Mouse (Mus musculus): Measurements from ENCODE around the gene Tyro3. TPM values are rescaled to one million over a fixed set of nuclear protein-coding genes. Genes with fewer than 3 reads are reported as not detected.

Tyro3 gene
- 27.1 and 27.8 TPM in 2 replicates for polyA plus RNA-seq (2016; fragmentation: Nextera tagmentation; extraction: Ambion mirVana)

- H3K27ac ChIP-seq: no peak within 1 kb of the TSS
- H3K4me3 ChIP-seq: no peak within 1 kb of the TSS
- H3K36me3 ChIP-seq: no peaks in the 10 kb centered on the region
- 72% methylated on average over 5 of the region's 5 CpGs for WGBS
- no peaks in the 10 kb centered on the region for H3K9me3 ChIP-seq (replicated peaks)
- peaks cover 27% of the 10 kb centered on the region for H3K27me3 ChIP-seq
- H3K4me2 ChIP-seq (replicated peaks): no peak within 1 kb of the TSS
- H3K9ac ChIP-seq: no peak within 1 kb of the TSS
- ATAC-seq (ENCODE audit: low FRiP score): no peak
- H3K4me1 ChIP-seq: peaks cover 19% of the 10 kb centered on the region
Observed at GRCm38 (mm10) chr2:119797279-119797783, at the start of gene Tyro3. TSS of gene Tyro3 (plus strand) at chr2:119797733.

DNA sequence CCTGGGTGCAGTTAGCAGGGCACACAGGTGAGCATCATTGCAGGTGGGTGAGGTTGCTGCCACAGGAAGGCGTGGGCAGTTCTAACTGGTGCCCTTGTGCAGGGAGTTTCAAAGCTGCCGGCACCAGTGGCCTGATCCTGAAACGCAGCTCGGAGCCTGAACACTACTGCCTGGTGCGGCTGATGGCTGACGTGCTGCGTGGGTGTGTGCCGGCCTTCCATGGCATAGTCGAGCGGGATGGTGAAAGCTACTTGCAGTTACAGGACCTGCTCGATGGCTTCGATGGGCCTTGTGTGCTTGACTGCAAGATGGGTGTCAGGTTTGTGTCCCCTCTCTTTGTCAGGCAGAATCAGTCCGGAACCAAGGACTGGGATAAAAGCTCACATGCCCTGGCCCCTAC is 48.3 kb upstream of the Tyro3 start:
- H3K27ac ChIP-seq: no peak overlapping the region
- 80% methylated on average over 13 of the region's 13 CpGs for WGBS
- no peaks in the 10 kb centered on the region for H3K36me3 ChIP-seq
- H3K4me1 ChIP-seq: peaks cover 6% of the 10 kb centered on the region
- H3K4me2 ChIP-seq (replicated peaks): no peak overlapping the region
- no peak overlapping the region for H3K4me3 ChIP-seq
- no peak overlapping the region for H3K9ac ChIP-seq
- no peak for ATAC-seq (ENCODE audit: low FRiP score)
- H3K27me3 ChIP-seq: peaks cover 69% of the 10 kb centered on the region
- H3K9me3 ChIP-seq (replicated peaks): no peaks in the 10 kb centered on the region

GRCm38 (mm10) chr2:119757601-119758100 is 39.9 kb upstream of the Tyro3 start:
- ATAC-seq (ENCODE audit: low FRiP score): peak; percentile 47
- Histone ChIP-seq H3K4me1 (peaks cover 16% of the 10 kb centered on the region), H3K27ac (no peak overlapping the region), H3K4me2 (replicated peaks) (peak overlapping the region; percentile 90), H3K4me3 (peak overlapping the region; percentile 49), H3K9me3 (replicated peaks) (no peaks in the 10 kb centered on the region), H3K9ac (peak overlapping the region; percentile 59), H3K36me3 (no peaks in the 10 kb centered on the region), H3K27me3 (peaks cover 91% of the 10 kb centered on the region)
- 2% methylated on average over 31 of the region's 31 CpGs for WGBS

DNA sequence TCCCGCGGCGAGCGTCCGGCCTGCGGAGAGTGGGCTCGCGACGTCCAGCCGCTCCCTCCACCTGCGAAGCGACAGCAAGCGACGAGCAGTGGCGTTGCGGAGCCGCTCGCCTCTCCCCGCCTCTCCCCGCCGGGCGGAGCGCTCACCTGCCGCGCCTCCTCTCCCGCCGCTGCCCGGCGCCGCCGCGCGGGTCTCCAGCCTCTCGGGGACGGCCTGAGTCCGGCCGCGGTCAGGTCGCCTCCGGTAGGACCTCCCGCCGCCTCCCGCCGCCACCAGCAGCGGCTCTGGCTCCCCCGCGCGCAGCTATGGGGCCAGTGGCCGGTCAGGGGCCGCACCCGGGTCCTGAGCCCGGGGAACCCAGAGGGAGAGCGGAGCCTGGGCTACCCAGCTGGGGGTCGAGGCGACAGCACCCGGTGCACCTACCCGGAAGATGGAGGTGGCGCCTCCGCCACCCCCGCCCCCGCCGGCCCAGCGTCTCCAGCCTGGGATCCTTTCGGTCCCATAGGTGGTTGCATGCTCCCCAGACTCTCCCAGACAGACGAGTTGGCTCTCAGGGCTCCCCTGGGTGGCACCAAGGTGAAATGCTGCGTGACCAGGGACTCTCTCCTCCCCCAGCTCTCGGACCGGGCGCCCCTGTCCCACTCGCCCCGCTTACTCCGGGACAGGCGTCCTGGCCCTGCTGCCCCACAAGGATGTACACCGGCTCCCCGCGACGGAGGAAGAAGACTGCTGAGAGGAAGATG is 39.3 kb upstream of the Tyro3 start:
- H3K9me3 ChIP-seq (replicated peaks): no peaks in the 10 kb centered on the region
- WGBS: 2% methylated on average over 47 of the region's 77 CpGs
- peaks cover 87% of the 10 kb centered on the region for H3K27me3 ChIP-seq
- 0 out of 2 replicates have a peak, but pooled peaks cover 3% of the 10 kb centered on the region for H3K36me3 ChIP-seq
- peak overlapping the region; percentile 90 for H3K4me2 ChIP-seq (replicated peaks)
- H3K9ac ChIP-seq: peak overlapping the region; percentile 59
- H3K4me1 ChIP-seq: peaks cover 16% of the 10 kb centered on the region
- H3K27ac ChIP-seq: no peak overlapping the region
- peak; percentile 64 for ATAC-seq (ENCODE audit: low FRiP score)
- peak overlapping the region; percentile 49 for H3K4me3 ChIP-seq

GRCm38 (mm10) chr2:119758844-119759835 is 38.4 kb upstream of the Tyro3 start:
- Histone ChIP-seq H3K27me3 (peaks cover 79% of the 10 kb centered on the region), H3K27ac (no peak overlapping the region), H3K4me3 (peak overlapping the region; percentile 49), H3K9ac (peak overlapping the region; percentile 59; the same call in 1 of the 2 replicates), H3K9me3 (replicated peaks) (no peaks in the 10 kb centered on the region), H3K4me1 (peaks cover 16% of the 10 kb centered on the region), H3K36me3 (peaks cover 11% of the 10 kb centered on the region), H3K4me2 (replicated peaks) (peak overlapping the region; percentile 90)
- 6% methylated on average over 44 of the region's 44 CpGs for WGBS
- peak; percentile 33; the same call in 1 of the 2 replicates for ATAC-seq (ENCODE audit: low FRiP score)

- peaks cover 69% of the 10 kb centered on the region for H3K27me3 ChIP-seq
- no peaks in the 10 kb centered on the region for H3K9me3 ChIP-seq (replicated peaks)
- no peak within 1 kb of the TSS for H3K27ac ChIP-seq
- peaks cover 16% of the 10 kb centered on the region for H3K4me1 ChIP-seq
- H3K4me3 ChIP-seq: no peak within 1 kb of the TSS
- ATAC-seq (ENCODE audit: low FRiP score): no peak
- peak within 1 kb of the TSS; percentile 90; the same call in 1 of the 2 replicates for H3K4me2 ChIP-seq (replicated peaks)
- no peak within 1 kb of the TSS for H3K9ac ChIP-seq
- peaks cover 19% of the 10 kb centered on the region for H3K36me3 ChIP-seq
- WGBS: 16% methylated on average over 9 of the region's 9 CpGs
Observed at GRCm38 (mm10) chr2:119760251-119760650, 37.3 kb upstream of the Tyro3 start, which contains the start of gene Ltk. TSS of gene Ltk (minus strand) at chr2:119760431.

DNA sequence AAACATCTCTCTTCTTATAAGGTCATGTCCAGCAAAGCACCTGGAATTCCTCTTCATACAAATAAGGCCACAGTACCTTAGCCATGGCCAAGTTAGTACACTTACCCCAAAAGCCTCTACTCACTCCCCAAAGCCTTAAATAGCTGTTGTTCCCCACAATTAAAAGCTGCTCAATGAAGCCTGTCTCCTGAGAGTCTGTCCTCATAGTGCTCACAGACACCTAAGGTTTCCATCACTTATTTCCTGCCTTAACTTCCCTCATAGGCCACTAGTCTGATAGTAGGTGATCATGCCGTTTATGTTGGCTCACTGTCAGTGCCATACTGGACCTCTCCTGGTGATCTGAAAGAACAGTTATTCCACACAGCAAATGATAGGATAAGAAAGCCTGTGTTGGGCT is 35.3 kb upstream of the Tyro3 start:
- peaks cover 30% of the 10 kb centered on the region for H3K36me3 ChIP-seq
- WGBS: 75% methylated on average over 1 of the region's 1 CpGs
- ATAC-seq (ENCODE audit: low FRiP score): no peak
- H3K4me2 ChIP-seq (replicated peaks): no peak overlapping the region
- peaks cover 16% of the 10 kb centered on the region for H3K4me1 ChIP-seq
- no peak overlapping the region for H3K9ac ChIP-seq
- no peak overlapping the region for H3K27ac ChIP-seq
- H3K4me3 ChIP-seq: no peak overlapping the region
- H3K9me3 ChIP-seq (replicated peaks): no peaks in the 10 kb centered on the region
- peaks cover 52% of the 10 kb centered on the region for H3K27me3 ChIP-seq

DNA sequence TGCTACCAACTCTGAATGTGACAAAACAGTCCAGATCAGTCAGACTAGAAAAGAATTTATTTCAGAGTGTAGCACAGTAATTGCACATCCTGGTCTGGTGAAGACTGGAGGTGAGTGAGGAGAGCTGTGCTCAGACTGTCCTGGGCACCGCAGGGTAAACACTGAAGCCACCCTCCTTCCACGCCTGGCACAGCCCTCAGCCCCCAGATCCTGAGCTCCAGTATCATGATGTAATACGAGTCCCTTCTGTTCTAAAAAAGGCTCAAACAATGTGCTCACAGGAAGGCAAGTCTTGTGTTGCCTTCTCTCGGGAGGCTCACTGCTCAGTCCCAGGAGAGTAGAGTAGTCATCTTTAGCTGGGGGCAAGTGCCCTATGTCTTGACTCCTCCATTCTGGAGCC is 33.6 kb upstream of the Tyro3 start:
- no peak overlapping the region for H3K4me3 ChIP-seq
- no peak overlapping the region for H3K4me2 ChIP-seq (replicated peaks)
- no peak overlapping the region for H3K27ac ChIP-seq
- no peaks in the 10 kb centered on the region; the same call in 1 of the 2 replicates for H3K4me1 ChIP-seq
- WGBS: 84% methylated on average over 4 of the region's 4 CpGs
- ATAC-seq (ENCODE audit: low FRiP score): no peak
- no peak overlapping the region for H3K9ac ChIP-seq
- peaks cover 41% of the 10 kb centered on the region for H3K36me3 ChIP-seq
- no peaks in the 10 kb centered on the region for H3K9me3 ChIP-seq (replicated peaks)
- H3K27me3 ChIP-seq: peaks cover 35% of the 10 kb centered on the region

- Histone ChIP-seq H3K4me2 (replicated peaks) (no peak overlapping the region), H3K27ac (no peak overlapping the region), H3K36me3 (peaks cover 74% of the 10 kb centered on the region), H3K9ac (no peak overlapping the region), H3K27me3 (peaks cover 5% of the 10 kb centered on the region), H3K4me1 (no peaks in the 10 kb centered on the region), H3K9me3 (replicated peaks) (no peaks in the 10 kb centered on the region), H3K4me3 (no peak overlapping the region)
- WGBS: 93% methylated on average over 6 of the region's 6 CpGs
- ATAC-seq (ENCODE audit: low FRiP score): no peak
Observed at GRCm38 (mm10) chr2:119767246-119767645, 30.3 kb upstream of the Tyro3 start.

DNA sequence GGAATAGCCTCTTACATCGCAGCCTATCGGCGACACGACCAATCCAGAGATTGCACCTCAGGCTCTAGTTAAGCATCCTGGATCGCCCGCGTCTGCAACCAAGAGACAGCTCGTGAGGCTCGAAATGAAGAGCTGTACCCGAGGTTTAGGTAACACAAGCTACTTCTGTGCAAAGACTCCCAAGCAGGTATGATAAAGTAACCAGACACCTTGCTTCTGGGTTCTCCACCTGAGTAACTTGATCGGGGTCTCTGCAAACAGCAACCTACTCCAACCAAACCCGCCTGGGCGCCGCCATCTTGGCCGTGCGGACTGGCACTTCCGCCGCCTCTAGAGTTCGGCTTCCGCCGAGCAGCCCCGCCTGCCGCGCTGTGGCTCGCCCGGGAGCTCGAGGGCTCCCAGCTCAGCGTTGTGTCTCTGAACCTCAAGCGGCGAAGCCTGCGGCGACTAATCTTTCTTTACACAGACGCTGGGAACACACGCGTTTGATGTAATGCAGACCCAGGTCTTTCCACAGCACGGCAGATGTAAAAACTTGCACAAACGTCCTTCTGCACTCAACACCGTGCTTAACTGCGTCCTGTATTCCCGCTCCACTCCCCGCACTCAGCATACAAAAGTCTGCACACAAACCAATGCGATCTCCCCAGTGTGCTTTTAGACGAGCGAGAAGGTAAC is 10.2 kb upstream of the Tyro3 start, which contains the start of gene Rpap1:
TSS of gene Rpap1 (minus strand) at position 332 of the 678 bp plus-strand sequence.
- H3K9me3 ChIP-seq (replicated peaks): no peaks in the 10 kb centered on the region
- H3K4me1 ChIP-seq: peaks cover 12% of the 10 kb centered on the region
- ATAC-seq (ENCODE audit: low FRiP score): peak; percentile 96
- H3K27me3 ChIP-seq: no peaks in the 10 kb centered on the region
- peak within 1 kb of the TSS; percentile 60 for H3K9ac ChIP-seq
- H3K36me3 ChIP-seq: peaks cover 7% of the 10 kb centered on the region
- H3K4me2 ChIP-seq (replicated peaks): peak within 1 kb of the TSS; percentile 57
- under 1% methylated on average over 44 of the region's 44 CpGs for WGBS
- H3K4me3 ChIP-seq: peak within 1 kb of the TSS; percentile 48
- peak within 1 kb of the TSS; percentile 81 for H3K27ac ChIP-seq

DNA sequence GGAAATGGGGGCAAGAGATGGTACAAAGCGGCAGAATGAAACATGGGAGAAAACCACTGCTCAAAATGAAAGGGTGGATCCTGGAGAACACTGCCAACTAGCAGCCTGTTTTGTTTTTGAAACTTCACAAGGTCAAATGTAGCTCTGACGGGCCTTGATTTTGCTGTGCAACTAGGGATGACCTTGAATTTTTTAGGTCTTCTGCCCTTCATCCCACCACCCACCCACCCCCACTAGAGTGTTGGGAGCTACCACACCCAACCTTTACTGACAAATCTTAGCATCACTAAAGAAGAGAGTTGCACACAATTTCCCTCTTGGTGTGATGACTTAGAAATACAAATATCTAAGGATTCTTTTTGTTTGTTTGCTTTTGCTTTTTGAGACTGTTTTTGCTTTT is 7.5 kb upstream of the Tyro3 start:
- H3K4me1 ChIP-seq: peaks cover 12% of the 10 kb centered on the region
- no peak for ATAC-seq (ENCODE audit: low FRiP score)
- no peak overlapping the region for H3K9ac ChIP-seq
- no peaks in the 10 kb centered on the region for H3K36me3 ChIP-seq
- no peaks in the 10 kb centered on the region for H3K9me3 ChIP-seq (replicated peaks)
- H3K27me3 ChIP-seq: no peaks in the 10 kb centered on the region
- 83% methylated on average over 2 of the region's 2 CpGs for WGBS
- H3K4me3 ChIP-seq: no peak overlapping the region
- no peak overlapping the region for H3K4me2 ChIP-seq (replicated peaks)
- H3K27ac ChIP-seq: no peak overlapping the region
